Mouse (Mus musculus) brown adipose tissue, adult 24 weeks (tissue): ENCODE data around the gene Zbtb18. TPM values are rescaled to one million over a fixed set of nuclear protein-coding genes. Genes with fewer than 3 reads are reported as not detected.

Experiments used
- H3K27ac ChIP-seq: fragments of 200-500 bp; replicated peaks from 2 replicates; pipeline ENCODE4 v1.5.1; 2012; ENCODE audit warnings: low read depth, mild to moderate bottlenecking, low read length
- H3K4me1 ChIP-seq: fragments of 200-500 bp; 2 replicates; pipeline ENCODE4 v1.6.1; 2012; ENCODE audit warnings: low read length, mixed read lengths; ENCODE audit not compliant: control insufficient read depth, insufficient read depth, insufficient read length
- H3K4me3 ChIP-seq: fragments of 200-500 bp; 2 replicates; pipeline ENCODE4 v1.5.1; 2012; ENCODE audit warnings: low read depth, mild to moderate bottlenecking, low read length, moderate library complexity; ENCODE audit not compliant: insufficient read depth
- polyA plus RNA-seq: library from polyadenylated mRNA; stranded (reverse); fragments of >200 nt; gene quantifications from 2 replicates; pipeline ENCODE4 v1.2.4, GENCODE M21; 2012; ENCODE audit not compliant: missing spikeins, insufficient read depth, insufficient read length

Gene Zbtb18
- polyA plus RNA-seq, 1 experiment, result 16.7 TPM

- 0 out of 2 replicates have a peak, but pooled peaks cover 3% of the 10 kb centered on the region for H3K4me1 ChIP-seq
Measured at GRCm38 (mm10) chr1:177484280-177484679, 42.1 kb downstream of the Zbtb18 start.

DNA sequence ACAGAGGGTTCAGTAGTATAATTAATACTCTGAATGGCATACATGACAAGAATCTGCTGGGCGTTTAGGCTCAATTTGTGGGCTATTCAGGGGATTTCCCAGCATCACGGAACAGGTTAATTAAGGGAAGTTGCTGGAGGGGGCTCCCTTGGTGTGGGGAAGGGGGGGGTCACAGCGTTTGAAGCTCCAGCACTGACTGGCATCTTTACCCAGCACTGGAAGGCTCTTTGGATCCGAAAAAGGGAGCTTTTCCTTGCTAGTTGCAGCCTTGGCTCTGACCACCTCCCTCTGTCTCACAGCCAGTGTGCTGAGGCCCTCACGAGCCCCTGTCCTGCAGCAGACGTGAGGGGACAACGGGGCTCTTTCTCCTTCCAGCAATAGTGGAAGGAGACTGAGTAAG is 42.5 kb downstream of the Zbtb18 start:
- Histone ChIP-seq H3K4me3 (no peak overlapping the region), H3K4me1 (no peaks in the 10 kb centered on the region), H3K27ac (no peak overlapping the region)

More at GRCm38 (mm10) chr1:177484280-177484679, 42.1 kb downstream of the Zbtb18 start:
- H3K4me3 ChIP-seq, result no peak overlapping the region
- no peak overlapping the region for H3K27ac ChIP-seq

DNA sequence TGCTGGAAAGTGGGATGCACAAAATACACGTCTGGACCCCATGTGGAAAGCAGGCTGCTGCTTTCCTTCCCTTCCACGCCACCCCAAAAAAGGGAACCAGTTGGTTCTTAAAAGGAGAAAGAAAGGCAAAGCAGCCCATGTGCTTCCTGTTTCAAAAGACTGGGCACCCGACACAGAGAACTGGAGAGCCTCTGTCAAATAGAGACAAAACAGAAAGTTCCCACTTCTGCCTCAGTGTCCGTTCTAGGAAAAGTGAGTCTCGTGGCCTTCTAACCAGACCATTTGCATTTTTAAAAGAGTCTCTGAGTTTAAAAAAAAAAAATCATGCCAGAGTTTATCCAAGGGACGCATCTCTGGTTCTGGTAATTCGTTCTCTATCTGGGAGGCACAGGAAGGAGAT is 47.7 kb downstream of the Zbtb18 start:
- Histone ChIP-seq H3K4me1 (no peaks in the 10 kb centered on the region), H3K4me3 (no peak overlapping the region), H3K27ac (no peak overlapping the region)

GRCm38 (mm10) chr1:177490808-177491207 is 48.7 kb downstream of the Zbtb18 start:
- H3K27ac ChIP-seq, result no peak overlapping the region

DNA sequence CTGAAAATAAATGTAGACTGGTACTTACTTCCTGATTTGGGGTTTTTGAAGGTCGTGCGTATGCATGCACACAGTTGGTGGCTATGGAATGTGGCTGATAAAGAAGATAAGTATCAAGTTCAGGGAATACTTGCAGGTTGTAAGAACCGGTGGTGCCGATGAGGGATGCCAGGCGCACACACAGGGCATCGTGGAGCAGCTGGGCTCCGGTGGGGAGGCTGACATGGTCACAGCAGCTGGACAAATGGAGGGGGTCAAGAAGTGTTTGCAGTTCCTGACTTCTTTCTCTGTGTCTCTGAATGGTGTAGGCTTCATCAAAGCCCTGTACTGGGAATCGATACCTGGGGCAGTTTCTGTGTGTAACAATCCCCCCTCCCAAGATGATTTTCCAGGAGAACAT is 49.1 kb downstream of the Zbtb18 start:
- Histone ChIP-seq H3K4me3 (no peak overlapping the region), H3K4me1 (no peaks in the 10 kb centered on the region), H3K27ac (no peak overlapping the region)

More at GRCm38 (mm10) chr1:177490808-177491207, 48.7 kb downstream of the Zbtb18 start:
- no peaks in the 10 kb centered on the region for H3K4me1 ChIP-seq
- no peak overlapping the region for H3K4me3 ChIP-seq

- Histone ChIP-seq H3K4me3 (no peak overlapping the region), H3K4me1 (no peaks in the 10 kb centered on the region), H3K27ac (no peak overlapping the region)
Measured at GRCm38 (mm10) chr1:177494306-177494705, 52.2 kb downstream of the Zbtb18 start.

- Histone ChIP-seq H3K4me3 (no peak overlapping the region), H3K27ac (no peak overlapping the region), H3K4me1 (no peaks in the 10 kb centered on the region)
Measured at GRCm38 (mm10) chr1:177494913-177495542, 52.9 kb downstream of the Zbtb18 start.

Other genes with a start within 250 kb of the Zbtb18 start
- gene Akt3, start 184.1 kb upstream of the Zbtb18 start, polyA plus RNA-seq, result 4.3 and 10.2 TPM in 2 replicates